Mouse (Mus musculus) heart, embryonic 10.5 days (tissue): Measurements from ENCODE around the gene Ppp1r15a. TPM values are rescaled to one million over a fixed set of nuclear protein-coding genes. Genes with fewer than 3 reads are reported as not detected.
"Not testable (repeated sequence)": the region's sequence is repeated elsewhere in the genome, so short reads cannot be mapped to it uniquely, and the experiment has no call there.

ENCODE experiments used
- DNase-seq: peaks from one replicate; pipeline ENCODE4 v3.0.0-alpha.2; 2017; ENCODE audit warnings: low spot score
- H3K27ac ChIP-seq: fragments of 300-500 bp; sonication (generic); 2 replicates; pipeline ENCODE4 v1.5.1; 2016; ENCODE audit warnings: mild to moderate bottlenecking
- H3K27me3 ChIP-seq: fragments of 300-500 bp; sonication (generic); 2 replicates; pipeline ENCODE4 v1.6.1; 2016; ENCODE audit warnings: mild to moderate bottlenecking; ENCODE audit not compliant: poor library complexity, insufficient read depth, severe bottlenecking
- H3K36me3 ChIP-seq: fragments of 300-500 bp; sonication (generic); 2 replicates; pipeline ENCODE4 v1.6.1; 2016; ENCODE audit warnings: mild to moderate bottlenecking, moderate library complexity
- H3K4me1 ChIP-seq: fragments of 300-500 bp; sonication (generic); 2 replicates; pipeline ENCODE4 v1.6.1; 2016; ENCODE audit warnings: mild to moderate bottlenecking
- H3K4me3 ChIP-seq: fragments of 300-500 bp; sonication (generic); 2 replicates; pipeline ENCODE4 v1.5.1; 2016; ENCODE audit warnings: mild to moderate bottlenecking, moderate library complexity
- H3K9me3 ChIP-seq: fragments of 300-500 bp; sonication (generic); 2 replicates; pipeline ENCODE4 v1.6.1; 2016; ENCODE audit warnings: mild to moderate bottlenecking, moderate library complexity
- WGBS: fragments of 180-500 bp; shearing (Covaris S2); methylation state at CpG from one replicate; pipeline ENCODE4 v1.1.7; 2016; 5-methylcytosine and 5-hydroxymethylcytosine counted together
- polyA plus RNA-seq: library from polyadenylated mRNA; unstranded; fragments of >200 nt; fragmentation: Nextera tagmentation; extraction: Ambion mirVana; gene quantifications from 2 replicates; pipeline ENCODE4 v1.2.1, GENCODE M21; 2016

Ppp1r15a gene
- polyA plus RNA-seq, 1 experiment from 2014 or later, result 28.2 TPM

DNA sequence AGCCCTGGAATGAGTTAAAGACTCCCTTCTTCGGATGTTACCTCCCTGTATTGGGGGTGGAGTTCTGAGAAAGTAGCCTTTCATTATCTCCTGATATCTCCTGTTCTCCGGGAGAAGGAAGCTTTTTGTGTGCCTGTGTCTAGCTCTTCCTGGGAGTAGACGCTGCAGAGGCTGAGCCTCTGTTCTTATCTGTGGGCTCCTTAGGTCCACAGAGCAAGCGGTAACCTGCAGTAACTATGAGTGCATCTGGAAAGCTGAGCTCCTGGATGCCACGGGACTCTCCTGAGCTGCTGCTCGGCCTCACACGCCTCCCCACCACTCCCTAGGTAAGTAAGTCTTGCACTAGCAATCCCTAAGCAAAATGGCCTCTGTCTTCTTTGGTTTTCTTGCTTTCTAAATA is 39.9 kb downstream of the Ppp1r15a start:
- Histone ChIP-seq H3K27me3 (no peaks in the 10 kb centered on the region), H3K9me3 (no peaks in the 10 kb centered on the region), H3K36me3 (no peaks in the 10 kb centered on the region), H3K4me3 (no peak overlapping the region), H3K27ac (no peak overlapping the region), H3K4me1 (peaks cover 37% of the 10 kb centered on the region)
- 47% methylated on average over 7 of the region's 7 CpGs for WGBS
- no peak for DNase-seq

GRCm38 (mm10) chr7:45484985-45485384 is 41.1 kb downstream of the Ppp1r15a start:
- DNase-seq, H3K27ac ChIP-seq, H3K36me3 ChIP-seq, H3K4me3 ChIP-seq, H3K9me3 ChIP-seq, H3K27me3 ChIP-seq: not testable (repeated sequence)
- WGBS, result 94% methylated on average over 5 of the region's 5 CpGs
- H3K4me1 ChIP-seq, result peaks cover 26% of the 10 kb centered on the region

- no peak overlapping the region for H3K4me3 ChIP-seq
- H3K27me3 ChIP-seq, result no peaks in the 10 kb centered on the region
- H3K36me3 ChIP-seq, result peaks cover 9% of the 10 kb centered on the region
- H3K4me1 ChIP-seq, result peaks cover 4% of the 10 kb centered on the region; the same call in 1 of the 2 replicates
- WGBS, result 52% methylated on average over 1 of the region's 1 CpGs
- H3K9me3 ChIP-seq, result no peaks in the 10 kb centered on the region
- H3K27ac ChIP-seq, result no peak overlapping the region
- DNase-seq, result no peak
These were observed 43.9 kb downstream of the Ppp1r15a start for GRCm38 (mm10) chr7:45482166-45482565.

GRCm38 (mm10) chr7:45481374-45481927 is 44.6 kb downstream of the Ppp1r15a start, which contains the start of gene Tulp2:
Gene Tulp2 (plus strand): TSS chr7:45481877.
- WGBS, result 44% methylated on average over 15 of the region's 15 CpGs
- Histone ChIP-seq H3K27ac (no peak within 1 kb of the TSS), H3K4me1 (peaks cover under 1% of the 10 kb centered on the region; the same call in 1 of the 2 replicates), H3K4me3 (no peak within 1 kb of the TSS), H3K36me3 (peaks cover 9% of the 10 kb centered on the region), H3K9me3 (no peaks in the 10 kb centered on the region), H3K27me3 (no peaks in the 10 kb centered on the region)
- peak; percentile 83 for DNase-seq

DNA sequence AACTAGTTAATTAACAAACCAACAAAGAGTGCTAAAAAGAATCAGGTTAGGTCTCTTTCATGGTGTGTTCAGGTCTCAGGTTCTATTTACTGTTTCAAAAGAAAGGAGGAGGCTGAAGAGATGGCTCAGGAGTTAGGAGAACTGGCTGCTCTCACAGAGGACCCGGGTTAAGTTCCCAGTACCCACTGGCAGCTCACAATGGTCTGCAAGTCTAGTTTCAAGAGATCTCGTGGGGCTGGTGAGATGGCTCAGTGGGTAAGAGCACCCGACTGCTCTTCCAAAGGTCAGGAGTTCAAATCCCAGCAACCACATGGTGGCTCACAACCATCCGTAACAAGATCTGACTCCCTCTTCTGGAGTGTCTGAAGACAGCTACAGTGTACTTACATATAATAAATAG is 45.8 kb downstream of the Ppp1r15a start:
- DNase-seq, H3K9me3 ChIP-seq, H3K4me1 ChIP-seq, H3K4me3 ChIP-seq, H3K27me3 ChIP-seq, H3K36me3 ChIP-seq, H3K27ac ChIP-seq: not testable (repeated sequence)
- WGBS, result 81% methylated on average over 3 of the region's 4 CpGs

- peaks cover 9% of the 10 kb centered on the region for H3K36me3 ChIP-seq
- no peak for DNase-seq
- no peaks in the 10 kb centered on the region for H3K9me3 ChIP-seq
- H3K27ac ChIP-seq, result no peak overlapping the region
- no peak overlapping the region for H3K4me3 ChIP-seq
- no peaks in the 10 kb centered on the region for H3K27me3 ChIP-seq
- 89% methylated on average over 7 of the region's 7 CpGs for WGBS
- no peaks in the 10 kb centered on the region for H3K4me1 ChIP-seq
These were observed 47.3 kb downstream of the Ppp1r15a start for GRCm38 (mm10) chr7:45478774-45479173.

- Histone ChIP-seq H3K4me1 (no peaks in the 10 kb centered on the region), H3K27ac (no peak overlapping the region)
- DNase-seq, result no peak
These were observed 49.1 kb downstream of the Ppp1r15a start for GRCm38 (mm10) chr7:45477003-45477402.

GRCm38 (mm10) chr7:45476453-45476852 is 49.6 kb downstream of the Ppp1r15a start:
- no peak overlapping the region for H3K4me3 ChIP-seq
- H3K9me3 ChIP-seq, result no peaks in the 10 kb centered on the region
- 52% methylated on average over 1 of the region's 1 CpGs for WGBS
- DNase-seq, result no peak
- H3K27ac ChIP-seq, result no peak overlapping the region
- no peaks in the 10 kb centered on the region for H3K27me3 ChIP-seq
- H3K4me1 ChIP-seq, result no peaks in the 10 kb centered on the region
- peaks cover 9% of the 10 kb centered on the region for H3K36me3 ChIP-seq

More at GRCm38 (mm10) chr7:45477003-45477402, 49.1 kb downstream of the Ppp1r15a start:
- H3K4me3 ChIP-seq, result no peak overlapping the region
- no peaks in the 10 kb centered on the region for H3K27me3 ChIP-seq
- no peaks in the 10 kb centered on the region for H3K9me3 ChIP-seq
- 24% methylated on average over 3 of the region's 3 CpGs for WGBS
- peaks cover 9% of the 10 kb centered on the region for H3K36me3 ChIP-seq

DNA sequence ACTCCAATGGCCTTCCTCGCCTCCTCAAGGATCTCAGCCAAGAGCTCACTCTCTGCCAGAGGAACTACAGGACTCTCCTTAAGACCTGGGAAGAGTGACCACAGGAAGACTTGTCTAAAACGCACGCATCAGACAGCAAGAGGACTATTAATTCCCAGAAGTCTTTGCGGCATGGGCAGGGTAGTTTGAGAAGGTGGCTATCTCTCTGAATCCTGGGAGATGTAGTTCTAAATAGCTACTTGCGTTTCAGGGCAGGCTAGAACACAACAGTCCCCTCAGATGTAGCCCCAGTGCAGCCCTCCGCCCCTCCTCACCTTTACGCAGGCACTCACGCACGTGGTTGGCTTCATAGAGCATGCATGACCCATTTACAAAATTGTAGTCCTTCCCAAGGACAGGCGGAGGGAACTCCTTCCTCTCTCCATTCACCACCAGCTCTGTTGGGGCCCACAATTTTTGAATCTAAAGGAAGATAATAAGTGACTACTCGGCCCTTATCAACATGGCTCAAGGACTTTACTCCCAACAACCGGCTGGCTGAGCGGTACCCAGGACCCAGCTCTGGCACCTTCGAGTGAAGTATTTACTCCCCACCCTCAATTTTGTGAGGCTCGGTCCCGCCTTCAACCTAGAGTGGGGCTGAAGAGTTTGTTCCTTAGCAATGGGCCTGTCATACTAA is 50.6 kb downstream of the Ppp1r15a start:
- no peaks in the 10 kb centered on the region for H3K27me3 ChIP-seq
- H3K4me3 ChIP-seq, result peak overlapping the region; percentile 49
- H3K36me3 ChIP-seq, result peaks cover 9% of the 10 kb centered on the region
- H3K27ac ChIP-seq, result peak overlapping the region; percentile 80
- DNase-seq, result no peak
- no peaks in the 10 kb centered on the region for H3K9me3 ChIP-seq
- no peaks in the 10 kb centered on the region for H3K4me1 ChIP-seq
- 61% methylated on average over 16 of the region's 16 CpGs for WGBS

Other genes with a start within 250 kb of the Ppp1r15a start
- not detected in 2 replicates for gene Slc6a21, start 248.8 kb downstream of the Ppp1r15a start, polyA plus RNA-seq
- 13.5 and 15.2 TPM in 2 replicates for gene Trpm4, start 192.5 kb downstream of the Ppp1r15a start, polyA plus RNA-seq
- gene Hrc, start 191.0 kb downstream of the Ppp1r15a start, polyA plus RNA-seq, result 17.9 and 31.4 TPM in 2 replicates
- gene Ppfia3, start 159.2 kb downstream of the Ppp1r15a start, polyA plus RNA-seq, result 2.4 and 2.9 TPM in 2 replicates
- gene Lin7b, start 155.7 kb downstream of the Ppp1r15a start, polyA plus RNA-seq, result 0.59 and 1.4 TPM in 2 replicates
- gene Snrnp70, start 130.5 kb downstream of the Ppp1r15a start, polyA plus RNA-seq, result 173 and 241 TPM in 2 replicates
- gene Kcna7, start 120.6 kb downstream of the Ppp1r15a start, polyA plus RNA-seq, result 0.28 and 0.45 TPM in 2 replicates
- gene Ntf5, start 112.6 kb downstream of the Ppp1r15a start, polyA plus RNA-seq, result 1.5 and 2.6 TPM in 2 replicates
- not detected in 2 replicates for gene Lhb, start 105.4 kb downstream of the Ppp1r15a start, polyA plus RNA-seq
- gene Gys1, start 91.4 kb downstream of the Ppp1r15a start, polyA plus RNA-seq, result 79.9 and 124 TPM in 2 replicates
- gene Ruvbl2, start 88.2 kb downstream of the Ppp1r15a start, polyA plus RNA-seq, result 121 and 175 TPM in 2 replicates
- gene Ftl1, start 66.4 kb downstream of the Ppp1r15a start, polyA plus RNA-seq, result 4,578 and 4,939 TPM in 2 replicates
- 187 and 244 TPM in 2 replicates for gene Bax, start 59.4 kb downstream of the Ppp1r15a start, polyA plus RNA-seq
- gene Tulp2, start 44.4 kb downstream of the Ppp1r15a start, polyA plus RNA-seq, result 2.6 and 2.9 TPM in 2 replicates
- gene Gm45808, start 39.5 kb downstream of the Ppp1r15a start, polyA plus RNA-seq, result not detected in 2 replicates
- gene Dhdh, start 37.5 kb downstream of the Ppp1r15a start, polyA plus RNA-seq, result 5.8 and 6.1 TPM in 2 replicates
- gene Nucb1, start 15.9 kb downstream of the Ppp1r15a start, polyA plus RNA-seq, result 163 and 198 TPM in 2 replicates
- 0.59 and 0.64 TPM in 2 replicates for gene Plekha4, start 62 bp upstream of the Ppp1r15a start, polyA plus RNA-seq
- gene Hsd17b14, start 28.6 kb upstream of the Ppp1r15a start, polyA plus RNA-seq, result 0.42 and 1.2 TPM in 2 replicates
- 76.7 and 80.8 TPM in 2 replicates for gene Bcat2, start 43.9 kb upstream of the Ppp1r15a start, polyA plus RNA-seq
- gene Fgf21, start 89.2 kb upstream of the Ppp1r15a start, polyA plus RNA-seq, result not detected in 2 replicates
- not detected in 2 replicates for gene Fut1, start 91.0 kb upstream of the Ppp1r15a start, polyA plus RNA-seq
- 0.25 and 0.49 TPM in 2 replicates for gene Izumo1, start 95.5 kb upstream of the Ppp1r15a start, polyA plus RNA-seq
- gene Rasip1, start 101.2 kb upstream of the Ppp1r15a start, polyA plus RNA-seq, result 17.6 and 20.5 TPM in 2 replicates
- gene Mamstr, start 113.7 kb upstream of the Ppp1r15a start, polyA plus RNA-seq, result 1.9 and 2.3 TPM in 2 replicates
- 1.1 and 1.3 TPM in 2 replicates for gene Fut2, start 140.1 kb upstream of the Ppp1r15a start, polyA plus RNA-seq
- gene Ntn5, start 157.8 kb upstream of the Ppp1r15a start, polyA plus RNA-seq, result 0.13 and 0.14 TPM in 2 replicates
- 0.51 and 0.75 TPM in 2 replicates for gene Sec1, start 168.1 kb upstream of the Ppp1r15a start, polyA plus RNA-seq
- 3.1 and 5.1 TPM in 2 replicates for gene Car11, start 173.6 kb upstream of the Ppp1r15a start, polyA plus RNA-seq
- 2.7 and 3.2 TPM in 2 replicates for gene Dbp, start 178.8 kb upstream of the Ppp1r15a start, polyA plus RNA-seq
- 860 and 1,046 TPM in 2 replicates for gene Rpl18, start 189.2 kb upstream of the Ppp1r15a start, polyA plus RNA-seq
- 24.7 and 29.3 TPM in 2 replicates for gene Sphk2, start 191.7 kb upstream of the Ppp1r15a start, polyA plus RNA-seq
- gene Fam83e, start 194.9 kb upstream of the Ppp1r15a start, polyA plus RNA-seq, result 0.76 and 1.2 TPM in 2 replicates
- not detected in 2 replicates for gene Spaca4, start 199.5 kb upstream of the Ppp1r15a start, polyA plus RNA-seq